Mouse (Mus musculus) limb, embryonic 13.5 days (tissue): Measurements from ENCODE around the gene Zmym3. TPM values are rescaled to one million over a fixed set of nuclear protein-coding genes. Genes with fewer than 3 reads are reported as not detected.

ENCODE experiments used
- ATAC-seq: fragments of 200-750 bp; cut with Nextera tagmentation; 2 replicates; pipeline ENCODE4 v1.8.0; 2017; ENCODE audit warnings: low read depth, moderate number of reproducible peaks, moderate TSS enrichment; ENCODE audit not compliant: low FRiP score
- H3K27ac ChIP-seq: fragments of 300-500 bp; sonication (generic); 2 replicates; pipeline ENCODE4 v1.5.1; 2015; ENCODE audit warnings: inconsistent platforms, mild to moderate bottlenecking, moderate library complexity
- H3K27me3 ChIP-seq: fragments of 300-500 bp; sonication (generic); 2 replicates; pipeline ENCODE4 v1.6.1; 2015; ENCODE audit warnings: mild to moderate bottlenecking, inconsistent platforms
- H3K36me3 ChIP-seq: fragments of 300-500 bp; sonication (generic); 2 replicates; pipeline ENCODE4 v1.6.1; 2015; ENCODE audit warnings: inconsistent platforms, mild to moderate bottlenecking, moderate library complexity
- H3K4me1 ChIP-seq: fragments of 300-500 bp; sonication (generic); 2 replicates; pipeline ENCODE4 v1.6.1; 2015; ENCODE audit warnings: inconsistent platforms
- H3K4me2 ChIP-seq: fragments of 300-500 bp; sonication (generic); replicated peaks from 2 replicates; pipeline ENCODE4 v1.6.1; 2015; ENCODE audit warnings: inconsistent platforms, mild to moderate bottlenecking, moderate library complexity
- H3K4me3 ChIP-seq: fragments of 300-500 bp; sonication (generic); 2 replicates; pipeline ENCODE4 v1.5.1; 2015; ENCODE audit warnings: moderate library complexity, mild to moderate bottlenecking, inconsistent platforms
- H3K9ac ChIP-seq: fragments of 300-500 bp; sonication (generic); 2 replicates; pipeline ENCODE4 v1.6.1; 2015; ENCODE audit warnings: mild to moderate bottlenecking, inconsistent platforms
- H3K9me3 ChIP-seq: fragments of 300-500 bp; sonication (generic); 2 replicates; pipeline ENCODE4 v1.6.1; 2016; ENCODE audit warnings: inconsistent platforms
- WGBS: fragments of 180-500 bp; shearing (Covaris S2); methylation state at CpG from one replicate; pipeline ENCODE4 v1.1.7; 2015; 5-methylcytosine and 5-hydroxymethylcytosine counted together
- polyA plus RNA-seq: library from polyadenylated mRNA; unstranded; fragments of >200 nt; fragmentation: Nextera tagmentation; extraction: Ambion mirVana; gene quantifications from 2 replicates; pipeline ENCODE4 v1.2.1, GENCODE M21; 2015

The Zmym3 gene
- polyA plus RNA-seq, result 43.7 and 48.0 TPM in 2 replicates

DNA sequence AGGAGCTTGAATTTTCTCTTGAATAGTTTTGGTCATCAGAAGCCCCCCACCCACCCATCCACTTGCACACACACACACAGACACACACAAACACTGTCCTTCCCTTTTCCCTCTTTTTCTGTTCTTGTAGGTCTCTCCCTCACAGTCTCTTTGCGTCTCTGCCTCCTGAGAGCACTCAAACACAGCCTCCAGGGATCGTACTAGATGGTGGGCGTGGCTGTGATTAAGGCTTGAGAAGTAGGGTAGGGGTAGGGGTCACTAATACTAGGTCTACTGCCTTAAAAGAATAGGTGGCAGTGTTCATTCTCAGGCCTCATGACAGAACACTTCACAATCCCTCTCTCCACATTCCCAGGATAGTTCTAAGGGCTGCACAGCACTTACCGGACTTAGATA lies at the start of gene Zmym3:
Gene Zmym3 (minus strand): TSS at position 150 of the 396 bp plus-strand sequence.
- Histone ChIP-seq H3K36me3 (peaks cover 7% of the 10 kb centered on the region), H3K4me3 (peak within 1 kb of the TSS; percentile 59), H3K4me2 (peak within 1 kb of the TSS; percentile 62), H3K4me1 (peaks cover 15% of the 10 kb centered on the region), H3K9ac (peak within 1 kb of the TSS; percentile 74), H3K27me3 (peaks cover 12% of the 10 kb centered on the region; the same call in 1 of the 2 replicates), H3K9me3 (no peaks in the 10 kb centered on the region), H3K27ac (peak within 1 kb of the TSS; percentile 76; the same call in 1 of the 2 replicates)
- no peak for ATAC-seq
- 24% methylated on average over 4 of the region's 4 CpGs for WGBS

DNA sequence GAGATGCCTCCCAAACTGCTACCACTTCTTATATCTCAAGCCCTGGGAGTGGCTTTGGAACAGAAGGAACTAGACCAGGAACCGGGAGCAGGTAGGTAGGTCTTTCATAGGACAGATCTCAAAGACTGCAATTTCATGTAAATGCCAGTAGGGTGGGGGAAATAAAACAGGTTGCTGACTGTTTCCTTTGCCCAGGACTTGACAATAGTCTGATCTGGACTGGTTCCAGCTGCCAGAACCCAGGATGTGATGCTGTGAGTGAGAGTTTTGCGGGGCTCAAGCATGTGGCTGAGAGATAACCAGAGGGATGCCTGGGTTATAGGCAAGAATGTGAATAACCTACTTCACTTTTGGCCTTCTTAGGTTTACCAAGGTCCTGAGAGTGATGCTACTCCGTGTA lies 30.9 kb upstream of the Zmym3 start:
- no peak overlapping the region for H3K9ac ChIP-seq
- no peak overlapping the region for H3K4me3 ChIP-seq
- H3K9me3 ChIP-seq, result no peaks in the 10 kb centered on the region
- ATAC-seq, result no peak
- no peak overlapping the region for H3K4me2 ChIP-seq
- no peaks in the 10 kb centered on the region for H3K4me1 ChIP-seq
- no peak overlapping the region for H3K27ac ChIP-seq
- peaks cover 4% of the 10 kb centered on the region; the same call in 1 of the 2 replicates for H3K27me3 ChIP-seq
- peaks cover 47% of the 10 kb centered on the region for H3K36me3 ChIP-seq
- WGBS, result 88% methylated on average over 3 of the region's 3 CpGs

DNA sequence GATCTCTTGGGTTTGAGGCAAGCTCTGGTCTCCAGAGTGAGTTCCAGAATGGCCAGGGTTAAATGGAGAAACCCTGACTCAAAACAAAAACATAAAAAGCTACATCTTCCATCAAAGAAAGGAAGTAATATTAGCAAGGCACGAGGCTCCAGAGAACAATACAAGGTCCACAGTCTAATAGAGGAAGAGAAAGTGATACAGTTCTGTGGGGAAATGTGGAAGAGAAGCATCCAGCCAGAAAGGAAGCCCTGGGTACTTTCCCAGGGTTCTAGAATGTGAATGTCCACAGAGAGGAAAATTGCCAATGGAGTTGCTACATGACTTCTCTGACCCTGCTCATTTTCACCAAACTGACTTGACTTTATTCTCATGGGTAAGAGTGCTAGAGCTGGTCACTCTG lies 30.5 kb upstream of the Zmym3 start:
- H3K9me3 ChIP-seq, result no peaks in the 10 kb centered on the region
- H3K4me3 ChIP-seq, result no peak overlapping the region
- 71% methylated on average over 1 of the region's 1 CpGs for WGBS
- H3K9ac ChIP-seq, result no peak overlapping the region
- H3K4me2 ChIP-seq, result no peak overlapping the region
- H3K27me3 ChIP-seq, result peaks cover 4% of the 10 kb centered on the region; the same call in 1 of the 2 replicates
- ATAC-seq, result no peak
- no peak overlapping the region for H3K27ac ChIP-seq
- peaks cover 50% of the 10 kb centered on the region for H3K36me3 ChIP-seq
- no peaks in the 10 kb centered on the region for H3K4me1 ChIP-seq

DNA sequence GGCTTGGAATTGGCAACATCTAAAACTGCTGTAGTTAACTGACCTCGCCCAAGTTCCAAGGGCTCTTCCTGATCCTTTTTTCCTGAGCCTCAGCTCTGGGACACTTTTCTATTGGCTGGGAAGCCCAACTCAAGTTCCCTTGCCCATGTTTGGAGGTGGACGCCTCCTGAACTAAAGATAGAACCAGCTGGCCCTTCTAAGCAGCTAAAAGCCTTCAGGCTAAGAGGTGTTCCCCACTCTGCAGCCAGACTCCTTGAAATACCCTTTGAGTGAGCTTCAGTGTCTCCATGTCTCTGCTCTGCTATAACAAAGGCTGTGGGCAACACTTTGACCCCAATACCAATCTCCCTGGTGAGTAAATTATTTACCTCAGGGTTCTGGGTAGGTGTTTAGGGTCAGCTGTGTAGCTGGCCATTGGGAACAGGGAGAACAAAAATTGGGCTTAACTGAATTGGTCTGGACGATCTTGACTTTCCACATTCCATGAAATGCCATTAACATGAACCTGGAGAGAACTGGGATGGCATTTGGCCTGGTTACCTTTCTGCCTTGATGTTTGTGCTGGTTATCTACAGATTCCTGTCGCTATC lies 28.3 kb upstream of the Zmym3 start, which contains the start of gene Itgb1bp2:
Gene Itgb1bp2 (plus strand): TSS at position 203 of the 590 bp plus-strand sequence.
- 84% methylated on average over 4 of the region's 4 CpGs for WGBS

DNA sequence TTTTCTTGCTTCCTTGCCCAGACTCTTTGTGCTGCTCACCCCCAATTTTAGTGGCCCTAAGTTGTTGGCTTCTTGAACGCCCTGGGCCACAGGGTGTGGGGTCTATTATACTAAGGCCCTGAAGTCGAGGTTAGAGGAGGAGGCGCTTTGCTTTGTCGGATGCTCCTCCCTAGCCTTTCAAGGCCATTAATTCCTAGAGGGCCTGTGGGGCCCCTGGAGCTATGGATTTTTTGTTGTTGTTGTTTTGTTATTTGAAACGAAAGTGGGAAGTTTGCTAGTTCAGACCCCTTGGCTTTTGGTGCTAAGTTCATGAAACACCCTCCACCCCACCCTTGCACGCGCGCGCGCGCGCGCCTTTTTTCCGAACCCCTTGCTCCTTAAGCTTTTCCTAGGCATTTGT lies 9.3 kb upstream of the Zmym3 start:
- ATAC-seq, result peak; percentile 33; the same call in 1 of the 2 replicates
- peak overlapping the region; percentile 60 for H3K4me2 ChIP-seq

More for the DNA sequence above, 28.3 kb upstream of the Zmym3 start, which contains the start of gene Itgb1bp2:
- Histone ChIP-seq H3K9me3 (no peaks in the 10 kb centered on the region), H3K27ac (no peak within 1 kb of the TSS), H3K4me3 (no peak within 1 kb of the TSS), H3K27me3 (peaks cover 4% of the 10 kb centered on the region; the same call in 1 of the 2 replicates), H3K4me2 (no peak within 1 kb of the TSS), H3K36me3 (peaks cover 70% of the 10 kb centered on the region), H3K9ac (no peak within 1 kb of the TSS), H3K4me1 (no peaks in the 10 kb centered on the region)
- ATAC-seq, result no peak

DNA sequence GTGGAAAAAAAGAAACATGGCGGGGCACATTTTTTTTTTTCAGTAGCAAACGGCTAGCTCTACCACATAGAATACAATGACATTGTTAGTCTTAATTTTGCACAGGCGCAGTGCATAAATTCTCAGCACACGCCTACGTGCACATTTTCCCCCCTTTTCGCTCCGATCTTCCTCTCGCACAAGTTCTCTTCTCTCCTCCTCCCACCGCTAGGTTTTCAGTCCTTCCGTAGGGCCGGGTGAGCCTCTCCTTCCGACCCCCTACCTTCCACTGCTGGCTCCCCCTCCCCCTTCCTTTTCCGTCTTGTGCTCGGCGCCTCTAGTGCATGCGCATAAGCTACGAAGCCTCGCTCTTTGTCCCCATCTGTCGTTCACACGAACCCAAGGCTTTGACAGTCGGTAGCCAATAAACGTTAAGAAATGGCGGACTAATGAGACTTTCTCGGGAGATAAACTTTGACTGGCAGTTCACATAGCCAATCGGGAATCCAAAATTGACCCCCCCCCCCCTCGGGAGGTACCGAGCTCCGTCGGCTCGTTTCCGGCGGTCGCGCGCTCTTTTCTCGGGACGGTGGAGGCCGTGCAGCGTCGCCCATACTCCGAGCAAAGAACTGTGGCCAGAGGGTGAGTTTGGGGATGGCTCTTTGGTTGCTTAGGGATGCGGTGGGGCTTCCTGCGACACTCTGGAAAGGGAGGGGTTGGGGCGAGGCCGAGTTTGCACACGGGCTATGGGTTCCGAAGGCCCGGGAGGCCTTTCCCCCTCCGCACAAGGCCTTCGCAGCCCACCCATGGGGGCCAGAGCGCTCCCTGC lies 8.7 kb upstream of the Zmym3 start, which contains the start of gene Nono:
Gene Nono (plus strand): TSS at position 177 of the 808 bp plus-strand sequence.
- peak within 1 kb of the TSS; percentile 96 for H3K27ac ChIP-seq
- no peaks in the 10 kb centered on the region for H3K9me3 ChIP-seq
- 12% methylated on average over 51 of the region's 51 CpGs for WGBS
- H3K4me1 ChIP-seq, result no peaks in the 10 kb centered on the region
- peak within 1 kb of the TSS; percentile 65 for H3K4me3 ChIP-seq
- peak within 1 kb of the TSS; percentile 60 for H3K4me2 ChIP-seq
- peaks cover 4% of the 10 kb centered on the region; the same call in 1 of the 2 replicates for H3K27me3 ChIP-seq
- peaks cover 8% of the 10 kb centered on the region; the same call in 1 of the 2 replicates for H3K36me3 ChIP-seq
- H3K9ac ChIP-seq, result peak within 1 kb of the TSS; percentile 87
- ATAC-seq, result peak; percentile 97

More for the DNA sequence above, 9.3 kb upstream of the Zmym3 start:
- Histone ChIP-seq H3K4me1 (no peaks in the 10 kb centered on the region), H3K9me3 (no peaks in the 10 kb centered on the region), H3K9ac (peak overlapping the region; percentile 87), H3K27me3 (peaks cover 4% of the 10 kb centered on the region; the same call in 1 of the 2 replicates), H3K36me3 (peaks cover 12% of the 10 kb centered on the region; the same call in 1 of the 2 replicates), H3K27ac (peak overlapping the region; percentile 96), H3K4me3 (peak overlapping the region; percentile 65)
- 19% methylated on average over 14 of the region's 14 CpGs for WGBS

DNA sequence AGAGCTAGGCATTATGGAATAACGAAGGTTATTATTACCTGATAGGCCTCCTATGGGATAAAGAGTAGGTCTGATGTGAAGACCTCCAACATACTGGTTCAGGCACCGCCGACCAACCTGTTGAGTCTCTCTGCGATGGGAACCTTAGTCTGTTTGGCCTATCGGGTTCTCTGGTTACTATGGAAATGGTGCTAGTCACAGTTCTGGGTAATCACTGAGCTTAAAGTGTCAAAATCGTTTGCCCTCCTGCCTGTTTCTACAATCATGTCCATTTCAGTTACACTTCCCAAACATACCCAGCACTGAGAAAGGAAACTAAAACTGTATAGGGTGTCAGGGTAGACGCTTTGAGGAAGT lies 8.1 kb upstream of the Zmym3 start:
- Histone ChIP-seq H3K27ac (peak overlapping the region; percentile 83; the same call in 1 of the 2 replicates), H3K4me3 (peak overlapping the region; percentile 65), H3K4me1 (no peaks in the 10 kb centered on the region), H3K27me3 (peaks cover 4% of the 10 kb centered on the region; the same call in 1 of the 2 replicates), H3K9me3 (no peaks in the 10 kb centered on the region), H3K4me2 (peak overlapping the region; percentile 56), H3K36me3 (peaks cover 8% of the 10 kb centered on the region; the same call in 1 of the 2 replicates), H3K9ac (no peak overlapping the region)
- no peak for ATAC-seq
- WGBS, result 22% methylated on average over 7 of the region's 7 CpGs

DNA sequence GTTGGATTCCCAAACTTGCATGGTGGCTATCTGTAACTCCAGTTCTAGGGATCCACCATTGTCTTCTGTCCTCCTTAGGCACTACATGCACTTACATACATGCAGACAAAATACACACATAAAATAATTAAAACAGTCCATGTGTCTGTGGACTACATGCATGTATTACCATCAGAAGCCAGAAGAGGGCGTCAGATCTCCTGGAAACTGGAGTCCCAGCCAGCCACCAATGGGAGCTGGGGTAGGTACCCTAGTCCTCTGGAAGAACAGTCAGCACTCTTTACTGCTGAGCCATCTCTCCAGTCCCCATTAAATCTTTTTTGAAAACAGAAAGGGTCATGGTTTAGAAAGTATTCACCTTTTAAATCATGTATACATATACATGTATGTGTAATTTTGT lies 7.1 kb upstream of the Zmym3 start:
- WGBS, result 0% methylated on average over 1 of the region's 1 CpGs
- no peak for ATAC-seq
- H3K27ac ChIP-seq, result no peak overlapping the region
- no peak overlapping the region for H3K4me2 ChIP-seq
- H3K4me1 ChIP-seq, result no peaks in the 10 kb centered on the region
- H3K9ac ChIP-seq, result no peak overlapping the region
- H3K27me3 ChIP-seq, result peaks cover 4% of the 10 kb centered on the region; the same call in 1 of the 2 replicates
- H3K9me3 ChIP-seq, result no peaks in the 10 kb centered on the region
- no peak overlapping the region for H3K4me3 ChIP-seq
- H3K36me3 ChIP-seq, result peaks cover 4% of the 10 kb centered on the region; the same call in 1 of the 2 replicates

DNA sequence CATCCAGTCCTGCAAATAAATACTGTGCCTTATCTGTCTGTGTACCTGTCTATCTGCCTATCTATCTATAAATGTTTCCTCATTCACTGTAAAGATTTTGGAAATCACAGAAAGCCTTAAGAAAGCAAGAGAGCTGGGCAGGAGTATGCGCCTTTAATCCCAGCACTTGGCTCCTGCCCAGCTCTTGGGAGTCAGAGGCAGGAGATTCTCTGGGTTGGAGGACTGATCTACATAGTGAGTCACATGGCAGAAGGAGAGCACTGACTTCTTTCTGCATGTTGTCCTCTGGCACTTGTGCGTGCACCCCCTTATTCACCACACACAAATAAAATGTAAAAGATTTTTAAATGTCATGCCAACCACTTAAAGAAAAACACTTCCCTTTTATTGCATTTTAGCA lies 2.8 kb upstream of the Zmym3 start:
- peaks cover 12% of the 10 kb centered on the region; the same call in 1 of the 2 replicates for H3K27me3 ChIP-seq
- WGBS, result 81% methylated on average over 2 of the region's 2 CpGs

DNA sequence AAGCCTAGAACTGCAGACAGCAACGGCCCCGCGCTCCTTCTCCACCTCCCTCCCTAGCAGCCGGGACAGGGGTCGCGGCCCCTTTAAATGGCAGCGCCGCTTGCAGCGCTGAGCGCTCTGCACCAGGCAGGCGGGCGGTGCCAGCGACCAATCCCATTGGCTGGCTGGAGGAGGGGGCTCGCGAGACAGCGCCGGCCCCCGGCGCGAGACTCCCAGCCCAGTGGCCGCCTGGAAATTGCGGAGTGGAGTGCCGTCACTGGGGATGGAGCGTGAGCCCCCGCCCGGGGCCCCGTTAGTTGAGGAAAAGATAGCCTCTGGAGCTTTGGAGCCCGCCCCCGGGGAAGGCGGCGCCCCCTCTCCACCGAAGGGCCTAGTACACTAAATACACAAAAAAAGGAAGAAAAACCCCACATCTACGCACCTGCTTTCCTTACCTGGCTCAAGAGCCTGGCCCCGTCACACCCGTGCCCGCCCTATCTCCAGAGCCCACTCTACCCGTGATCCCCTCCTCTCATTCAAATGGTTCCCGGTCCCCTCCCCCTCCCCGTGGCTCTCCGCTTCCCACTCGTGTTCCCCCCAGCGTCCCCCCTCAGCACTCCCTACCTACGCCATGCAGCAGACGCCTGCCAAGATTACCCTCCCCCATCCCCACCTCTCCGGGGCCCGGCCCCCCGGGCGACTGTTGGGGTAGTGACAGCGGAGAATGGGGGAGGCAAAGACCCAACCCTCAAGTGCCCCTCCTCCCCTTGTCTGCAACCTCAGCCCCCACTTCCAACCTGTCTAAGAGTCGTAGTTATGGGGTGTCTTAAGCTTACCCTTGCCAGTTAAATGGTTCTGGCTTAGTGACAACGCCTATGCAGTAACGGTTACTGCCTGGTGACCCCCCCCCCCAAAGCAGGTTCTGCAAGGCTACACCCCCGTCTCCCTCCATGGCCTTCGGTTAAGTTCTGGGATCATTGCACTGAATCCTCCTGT lies 637 bp downstream of the Zmym3 start:
- H3K9me3 ChIP-seq, result no peaks in the 10 kb centered on the region
- WGBS, result 21% methylated on average over 51 of the region's 54 CpGs
- H3K4me3 ChIP-seq, result peak overlapping the region; percentile 59
- H3K27ac ChIP-seq, result peak overlapping the region; percentile 76; the same call in 1 of the 2 replicates
- peak overlapping the region; percentile 74 for H3K9ac ChIP-seq
- peaks cover 12% of the 10 kb centered on the region for H3K36me3 ChIP-seq
- peaks cover 12% of the 10 kb centered on the region; the same call in 1 of the 2 replicates for H3K27me3 ChIP-seq
- peak overlapping the region; percentile 74 for H3K4me2 ChIP-seq
- H3K4me1 ChIP-seq, result peaks cover 15% of the 10 kb centered on the region
- peak; percentile 95 for ATAC-seq

More for the DNA sequence above, 2.8 kb upstream of the Zmym3 start:
- Histone ChIP-seq H3K9ac (no peak overlapping the region), H3K4me2 (no peak overlapping the region), H3K9me3 (no peaks in the 10 kb centered on the region), H3K27ac (no peak overlapping the region), H3K4me1 (peaks cover 6% of the 10 kb centered on the region), H3K4me3 (no peak overlapping the region), H3K36me3 (no peaks in the 10 kb centered on the region)
- ATAC-seq, result no peak
